Mouse (Mus musculus) hindbrain, embryonic 10.5 days (tissue): ENCODE results near the gene Tspan8. TPM values are rescaled to one million over a fixed set of nuclear protein-coding genes. Genes with fewer than 3 reads are reported as not detected.

ENCODE experiments used
- DNase-seq: peaks from one replicate; pipeline ENCODE4 v3.0.0-alpha.2; 2017; ENCODE audit warnings: low spot score
- H3K27ac ChIP-seq: fragments of 300-500 bp; sonication (generic); 2 replicates; pipeline ENCODE4 v1.5.1; 2016; ENCODE audit warnings: mild to moderate bottlenecking, moderate library complexity
- H3K27me3 ChIP-seq: fragments of 300-500 bp; sonication (generic); 2 replicates; pipeline ENCODE4 v1.6.1; 2016; ENCODE audit warnings: mild to moderate bottlenecking; ENCODE audit not compliant: poor library complexity, insufficient read depth, severe bottlenecking
- H3K36me3 ChIP-seq: fragments of 300-500 bp; sonication (generic); 2 replicates; pipeline ENCODE4 v1.6.1; 2016; ENCODE audit warnings: mild to moderate bottlenecking, moderate library complexity
- H3K4me1 ChIP-seq: fragments of 300-500 bp; sonication (generic); replicated peaks from 2 replicates; pipeline ENCODE4 v1.6.1; 2016; ENCODE audit warnings: mild to moderate bottlenecking
- H3K4me3 ChIP-seq: fragments of 300-500 bp; sonication (generic); 2 replicates; pipeline ENCODE4 v1.5.1; 2016; ENCODE audit warnings: mild to moderate bottlenecking, moderate library complexity
- H3K9me3 ChIP-seq: fragments of 300-500 bp; sonication (generic); 2 replicates; pipeline ENCODE4 v1.6.1; 2016; ENCODE audit warnings: mild to moderate bottlenecking, moderate library complexity
- WGBS: fragments of 180-500 bp; shearing (Covaris S2); methylation state at CpG from one replicate; pipeline ENCODE4 v1.1.7; 2016; 5-methylcytosine and 5-hydroxymethylcytosine counted together
- polyA plus RNA-seq: library from polyadenylated mRNA; unstranded; fragments of >200 nt; fragmentation: Nextera tagmentation; extraction: Ambion mirVana; gene quantifications from 2 replicates; pipeline ENCODE4 v1.2.1, GENCODE M21; 2016

Tspan8 gene
- polyA plus RNA-seq, 1 experiment from 2014 or later, result 0.88 TPM

DNA sequence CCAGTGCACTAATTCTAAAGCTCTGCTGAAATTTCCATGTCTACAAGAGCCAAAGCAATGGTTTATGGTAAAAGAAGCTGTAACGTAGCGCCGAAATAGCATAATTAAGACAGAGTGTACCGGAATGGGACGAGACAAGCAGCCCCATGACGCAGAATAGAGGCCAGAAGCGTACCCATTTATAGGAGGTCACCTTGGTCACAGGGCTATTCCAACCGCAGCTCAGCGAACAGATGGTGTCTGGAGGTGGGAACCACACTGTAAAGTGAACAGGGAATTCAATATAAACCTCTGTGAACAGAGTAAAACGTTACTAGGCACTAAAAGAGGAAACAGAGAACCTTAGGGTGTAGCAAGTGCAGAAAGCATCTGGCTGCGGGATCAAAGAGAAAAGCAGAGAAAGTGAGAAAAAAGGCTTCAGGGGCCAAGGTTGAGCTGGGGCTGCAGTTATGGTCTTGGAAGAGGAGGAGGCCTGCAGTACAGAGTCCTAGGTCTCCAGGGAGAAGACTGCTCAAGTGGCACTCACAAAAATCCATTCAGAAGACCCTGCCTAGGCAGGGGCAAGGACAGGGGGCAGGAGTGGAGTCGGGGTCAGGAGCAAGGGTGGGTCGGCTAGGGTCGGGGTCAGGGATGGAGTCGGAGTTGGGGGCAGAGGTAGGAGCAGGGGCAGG lies 43.7 kb downstream of the Tspan8 start:
- Histone ChIP-seq H3K27me3 (no peaks in the 10 kb centered on the region), H3K27ac (no peak overlapping the region), H3K9me3 (no peaks in the 10 kb centered on the region), H3K36me3 (no peaks in the 10 kb centered on the region), H3K4me1 (peaks cover 5% of the 10 kb centered on the region; the same call in 1 of the 2 replicates), H3K4me3 (no peak overlapping the region)
- 71% methylated on average over 15 of the region's 15 CpGs for WGBS
- DNase-seq, result no peak

DNA sequence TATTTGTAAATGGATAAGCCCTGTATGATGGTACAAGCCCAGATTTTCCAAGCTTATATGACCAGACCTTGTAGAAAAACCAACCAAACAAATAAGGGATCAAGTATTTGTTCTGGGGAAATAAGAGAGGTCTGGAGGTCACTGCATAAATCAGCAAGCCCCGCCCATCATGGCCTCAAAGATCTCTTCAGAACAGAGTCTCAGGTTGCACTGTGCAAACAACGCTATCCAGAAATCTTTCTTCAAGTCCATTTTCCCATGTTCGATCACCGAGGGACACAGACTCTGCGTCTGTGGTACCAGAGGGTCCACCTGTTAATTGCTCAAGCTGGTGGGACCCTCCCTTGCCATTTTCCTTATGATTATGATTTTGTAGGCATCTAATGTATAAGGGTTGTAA lies 45.3 kb downstream of the Tspan8 start:
- Histone ChIP-seq H3K36me3 (no peaks in the 10 kb centered on the region), H3K27me3 (no peaks in the 10 kb centered on the region), H3K4me3 (no peak overlapping the region), H3K4me1 (peaks cover 12% of the 10 kb centered on the region; the same call in 1 of the 2 replicates), H3K9me3 (no peaks in the 10 kb centered on the region), H3K27ac (no peak overlapping the region)
- DNase-seq, result no peak
- WGBS, result 76% methylated on average over 5 of the region's 5 CpGs

DNA sequence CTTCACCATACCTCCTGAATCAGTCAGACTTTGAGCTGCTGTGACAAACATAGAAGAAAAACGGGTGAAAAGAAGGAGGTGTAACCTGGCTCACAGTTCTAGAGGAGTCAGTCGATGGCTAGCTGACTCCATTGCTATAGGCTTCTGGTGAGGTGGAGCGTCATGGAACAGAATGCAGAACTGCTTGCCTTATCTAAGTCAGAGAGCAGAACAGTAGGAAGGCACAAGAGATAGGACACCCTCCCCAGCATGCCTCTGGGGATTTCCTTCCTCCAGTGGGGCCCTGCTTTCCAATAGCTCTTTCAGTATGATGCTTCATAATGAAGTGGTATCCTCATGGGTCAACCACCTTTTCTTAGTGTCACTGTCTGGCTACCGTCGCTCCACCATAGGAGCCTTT lies 66.1 kb downstream of the Tspan8 start:
- H3K4me1 ChIP-seq, result no peaks in the 10 kb centered on the region
- H3K4me3 ChIP-seq, result no peak overlapping the region
- no peaks in the 10 kb centered on the region for H3K9me3 ChIP-seq
- H3K27ac ChIP-seq, result no peak overlapping the region
- no peaks in the 10 kb centered on the region for H3K27me3 ChIP-seq
- H3K36me3 ChIP-seq, result no peaks in the 10 kb centered on the region
- DNase-seq, result no peak
- 94% methylated on average over 5 of the region's 5 CpGs for WGBS

GRCm38 (mm10) chr10:115891924-115892323 lies 75.3 kb downstream of the Tspan8 start:
- DNase-seq, result no peak
- Histone ChIP-seq H3K9me3 (no peaks in the 10 kb centered on the region), H3K36me3 (no peaks in the 10 kb centered on the region), H3K27ac (no peak overlapping the region), H3K4me1 (no peaks in the 10 kb centered on the region), H3K4me3 (no peak overlapping the region), H3K27me3 (no peaks in the 10 kb centered on the region)
- WGBS, result 71% methylated on average over 4 of the region's 4 CpGs

DNA sequence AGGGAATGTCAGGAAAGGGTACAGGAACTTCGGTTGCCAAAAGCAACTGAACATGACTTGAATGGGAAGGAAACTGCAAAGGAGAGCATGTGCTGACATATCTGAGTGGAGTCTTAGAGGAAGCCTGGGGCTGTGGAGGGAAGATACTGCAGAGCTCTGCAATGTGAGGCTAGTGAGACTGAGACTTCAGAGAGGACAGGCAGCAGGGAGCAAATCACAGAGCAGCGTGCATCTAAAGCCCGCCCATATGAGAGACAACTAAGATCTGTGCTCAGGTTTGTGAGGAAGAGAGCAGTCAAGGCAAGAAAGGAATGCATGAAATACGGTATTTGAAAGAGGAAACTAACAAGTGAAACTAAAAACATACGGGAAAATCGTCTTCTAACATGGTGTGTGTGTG lies 76.3 kb downstream of the Tspan8 start:
- 77% methylated on average over 6 of the region's 6 CpGs for WGBS
- Histone ChIP-seq H3K36me3 (no peaks in the 10 kb centered on the region), H3K27me3 (no peaks in the 10 kb centered on the region), H3K9me3 (no peaks in the 10 kb centered on the region), H3K4me3 (no peak overlapping the region), H3K4me1 (no peaks in the 10 kb centered on the region), H3K27ac (no peak overlapping the region)
- DNase-seq, result no peak

GRCm38 (mm10) chr10:115894045-115894444 lies 77.4 kb downstream of the Tspan8 start:
- no peak for DNase-seq
- H3K4me1 ChIP-seq, result no peaks in the 10 kb centered on the region
- WGBS, result 84% methylated on average over 5 of the region's 5 CpGs

GRCm38 (mm10) chr10:115896764-115897163 lies 80.1 kb downstream of the Tspan8 start:
- Histone ChIP-seq H3K27ac (no peak overlapping the region), H3K27me3 (no peaks in the 10 kb centered on the region), H3K4me3 (no peak overlapping the region), H3K4me1 (no peaks in the 10 kb centered on the region), H3K9me3 (no peaks in the 10 kb centered on the region), H3K36me3 (no peaks in the 10 kb centered on the region)
- DNase-seq, result no peak

More at GRCm38 (mm10) chr10:115894045-115894444, 77.4 kb downstream of the Tspan8 start:
- H3K27ac ChIP-seq, result no peak overlapping the region
- no peaks in the 10 kb centered on the region for H3K36me3 ChIP-seq
- no peak overlapping the region for H3K4me3 ChIP-seq
- no peaks in the 10 kb centered on the region for H3K9me3 ChIP-seq
- H3K27me3 ChIP-seq, result no peaks in the 10 kb centered on the region

GRCm38 (mm10) chr10:115897235-115897634 lies 80.6 kb downstream of the Tspan8 start:
- Histone ChIP-seq H3K27ac (no peak overlapping the region), H3K27me3 (no peaks in the 10 kb centered on the region)
- 86% methylated on average over 7 of the region's 7 CpGs for WGBS

More at GRCm38 (mm10) chr10:115897235-115897634, 80.6 kb downstream of the Tspan8 start:
- no peak for DNase-seq
- Histone ChIP-seq H3K4me3 (no peak overlapping the region), H3K4me1 (no peaks in the 10 kb centered on the region), H3K36me3 (no peaks in the 10 kb centered on the region), H3K9me3 (no peaks in the 10 kb centered on the region)

Other genes with a start within 250 kb of the Tspan8 start
- gene A930009A15Rik, start 246.8 kb upstream of the Tspan8 start, polyA plus RNA-seq, result 0.27 and 0.56 TPM in 2 replicates
- gene Lgr5, start 229.1 kb upstream of the Tspan8 start, polyA plus RNA-seq, result 4.0 and 4.8 TPM in 2 replicates
- 1.8 and 1.9 TPM in 2 replicates for gene Ptprr, start 201.4 kb downstream of the Tspan8 start, polyA plus RNA-seq